Mouse (Mus musculus): ENCODE results near the gene Ces1f. TPM values are rescaled to one million over a fixed set of nuclear protein-coding genes. Genes with fewer than 3 reads are reported as not detected.
"Not testable (repeated sequence)": the region's sequence is repeated elsewhere in the genome, so short reads cannot be mapped to it uniquely, and the experiment has no call there.

Ces1f gene
- polyA plus RNA-seq, 1 experiment from 2014 or later = not detected

GRCm38 (mm10) chr8:93246057-93246456 lies 33.5 kb downstream of the Ces1f start:
- no peaks in the 10 kb centered on the region for H3K36me3 ChIP-seq
- H3K4me2 ChIP-seq (replicated peaks) = no peak overlapping the region
- no peaks in the 10 kb centered on the region for H3K4me1 ChIP-seq
- H3K9me3 ChIP-seq (replicated peaks) = no peaks in the 10 kb centered on the region
- H3K27ac ChIP-seq (replicated peaks) = no peak overlapping the region
- no peak overlapping the region for H3K9ac ChIP-seq
- no peak overlapping the region for H3K4me3 ChIP-seq (replicated peaks)
- ATAC-seq (ENCODE audit: insufficient number of reproducible peaks, low FRiP score, low TSS enrichment, low read depth) = no peak
- H3K27me3 ChIP-seq = no peaks in the 10 kb centered on the region
- 92% methylated on average over 2 of the region's 2 CpGs for WGBS

GRCm38 (mm10) chr8:93239884-93240283 lies 39.7 kb downstream of the Ces1f start:
- ATAC-seq (ENCODE audit: insufficient number of reproducible peaks, low FRiP score, low TSS enrichment, low read depth) = no peak
- Histone ChIP-seq H3K27ac (replicated peaks) (no peak overlapping the region), H3K9ac (no peak overlapping the region), H3K4me1 (no peaks in the 10 kb centered on the region), H3K36me3 (no peaks in the 10 kb centered on the region), H3K9me3 (replicated peaks) (no peaks in the 10 kb centered on the region), H3K27me3 (no peaks in the 10 kb centered on the region), H3K4me3 (replicated peaks) (no peak overlapping the region), H3K4me2 (replicated peaks) (no peak overlapping the region)

DNA sequence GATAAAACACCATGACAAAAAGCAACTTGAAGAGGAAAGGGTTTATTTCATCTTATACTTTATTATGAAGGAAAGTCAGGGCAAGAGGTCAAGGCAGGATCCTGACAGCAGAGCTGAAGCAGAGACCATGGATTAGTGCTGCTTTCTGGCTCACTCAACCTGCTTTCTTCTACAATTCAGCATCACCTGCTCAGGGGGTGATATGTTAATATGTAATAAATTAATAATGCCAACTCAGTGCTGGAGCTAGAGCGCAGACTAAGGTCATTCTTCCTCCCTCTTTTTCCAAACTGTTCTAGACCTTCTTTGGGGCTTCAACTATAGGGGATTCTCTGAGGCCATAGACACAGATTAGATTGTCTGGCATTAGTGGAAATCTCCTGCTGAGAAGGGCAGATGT lies 43.9 kb downstream of the Ces1f start:
- Histone ChIP-seq H3K9me3 (replicated peaks) (no peaks in the 10 kb centered on the region), H3K9ac (no peak overlapping the region), H3K4me1 (no peaks in the 10 kb centered on the region), H3K27me3 (no peaks in the 10 kb centered on the region), H3K36me3 (no peaks in the 10 kb centered on the region), H3K4me2 (replicated peaks) (no peak overlapping the region), H3K4me3 (replicated peaks) (no peak overlapping the region), H3K27ac (replicated peaks) (no peak overlapping the region)
- no peak for ATAC-seq (ENCODE audit: insufficient number of reproducible peaks, low FRiP score, low TSS enrichment, low read depth)
- WGBS = 86% methylated on average over 1 of the region's 1 CpGs

- WGBS = 84% methylated on average over 1 of the region's 1 CpGs
- Histone ChIP-seq H3K27ac (replicated peaks) (no peak overlapping the region), H3K4me3 (replicated peaks) (no peak overlapping the region), H3K9me3 (replicated peaks) (no peaks in the 10 kb centered on the region), H3K4me1 (no peaks in the 10 kb centered on the region), H3K9ac (no peak overlapping the region), H3K27me3 (no peaks in the 10 kb centered on the region), H3K4me2 (replicated peaks) (no peak overlapping the region), H3K36me3 (no peaks in the 10 kb centered on the region)
- no peak for ATAC-seq (ENCODE audit: insufficient number of reproducible peaks, low FRiP score, low TSS enrichment, low read depth)
Observed at GRCm38 (mm10) chr8:93234706-93235105, 44.8 kb downstream of the Ces1f start.

DNA sequence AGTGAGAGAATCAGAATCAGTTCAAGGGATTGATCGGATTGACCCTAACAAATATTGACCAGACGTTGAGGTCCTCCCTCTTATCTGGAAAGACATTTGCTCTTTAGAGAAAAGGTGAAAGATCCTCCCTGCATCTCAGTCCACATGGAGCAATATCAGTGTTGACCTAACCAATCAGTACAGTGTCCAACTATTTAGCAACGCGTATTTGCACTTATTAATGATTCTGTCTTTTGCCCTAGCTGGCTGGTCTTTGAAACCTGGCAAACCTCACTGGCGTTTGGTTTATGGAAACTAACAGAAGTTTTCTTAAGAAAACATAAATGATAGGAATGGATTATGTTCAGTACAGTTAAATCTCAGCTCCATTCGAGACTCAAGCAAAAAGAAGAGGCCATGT lies 45.5 kb downstream of the Ces1f start:
- Histone ChIP-seq H3K27ac (replicated peaks) (no peak overlapping the region), H3K4me1 (no peaks in the 10 kb centered on the region)
- WGBS = 81% methylated on average over 6 of the region's 6 CpGs

DNA sequence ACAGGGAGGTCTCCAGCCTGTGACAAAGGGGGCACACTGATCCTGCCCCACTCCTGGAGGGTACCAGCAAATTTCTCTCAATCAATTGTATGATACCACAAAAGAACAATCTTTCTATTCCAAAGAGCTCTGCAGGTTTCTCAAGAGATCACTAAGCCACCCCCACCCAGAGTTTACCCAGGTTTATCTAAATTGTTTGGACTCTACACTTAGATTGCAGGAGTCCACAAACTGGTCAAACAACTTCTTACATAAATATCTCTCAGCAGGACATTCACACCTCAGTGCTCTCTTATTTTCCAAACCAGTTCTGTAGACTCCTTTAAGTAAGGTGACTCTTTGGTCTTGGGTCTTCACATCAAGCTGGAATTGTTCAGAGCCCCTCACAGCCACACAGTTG lies 50.1 kb downstream of the Ces1f start, which contains the start of gene Ces1e:
Gene Ces1e, minus strand, starts transcription at position 174 of the 400 bp plus-strand sequence.
- Histone ChIP-seq H3K9ac (no peak within 1 kb of the TSS), H3K4me3 (replicated peaks) (no peak within 1 kb of the TSS), H3K27me3 (no peaks in the 10 kb centered on the region), H3K9me3 (replicated peaks) (no peaks in the 10 kb centered on the region), H3K36me3 (no peaks in the 10 kb centered on the region), H3K4me1 (no peaks in the 10 kb centered on the region), H3K4me2 (replicated peaks) (no peak within 1 kb of the TSS), H3K27ac (replicated peaks) (no peak within 1 kb of the TSS)
- no peak for ATAC-seq (ENCODE audit: insufficient number of reproducible peaks, low FRiP score, low TSS enrichment, low read depth)

More for the DNA sequence above, 45.5 kb downstream of the Ces1f start:
- H3K4me2 ChIP-seq (replicated peaks) = no peak overlapping the region
- H3K27me3 ChIP-seq = no peaks in the 10 kb centered on the region
- no peaks in the 10 kb centered on the region for H3K36me3 ChIP-seq
- H3K9me3 ChIP-seq (replicated peaks) = no peaks in the 10 kb centered on the region
- no peak for ATAC-seq (ENCODE audit: insufficient number of reproducible peaks, low FRiP score, low TSS enrichment, low read depth)
- H3K9ac ChIP-seq = no peak overlapping the region
- no peak overlapping the region for H3K4me3 ChIP-seq (replicated peaks)

GRCm38 (mm10) chr8:93228673-93229370 lies 50.7 kb downstream of the Ces1f start:
- no peaks in the 10 kb centered on the region for H3K27me3 ChIP-seq
- H3K4me2 ChIP-seq (replicated peaks) = no peak overlapping the region
- no peak for ATAC-seq (ENCODE audit: insufficient number of reproducible peaks, low FRiP score, low TSS enrichment, low read depth)
- H3K9ac ChIP-seq = no peak overlapping the region
- WGBS = 67% methylated on average over 11 of the region's 11 CpGs
- H3K4me3 ChIP-seq (replicated peaks) = no peak overlapping the region
- H3K9me3 ChIP-seq (replicated peaks) = no peaks in the 10 kb centered on the region
- H3K36me3 ChIP-seq = no peaks in the 10 kb centered on the region
- no peaks in the 10 kb centered on the region for H3K4me1 ChIP-seq
- no peak overlapping the region for H3K27ac ChIP-seq (replicated peaks)

GRCm38 (mm10) chr8:93226471-93226870 lies 53.1 kb downstream of the Ces1f start:
- 100% methylated on average over 1 of the region's 1 CpGs for WGBS
- H3K36me3 ChIP-seq; H3K9ac ChIP-seq; H3K27ac ChIP-seq (replicated peaks); H3K4me2 ChIP-seq (replicated peaks); H3K4me3 ChIP-seq (replicated peaks); H3K27me3 ChIP-seq; ATAC-seq (ENCODE audit: insufficient number of reproducible peaks, low FRiP score, low TSS enrichment, low read depth); H3K9me3 ChIP-seq (replicated peaks); H3K4me1 ChIP-seq: not testable (repeated sequence)

DNA sequence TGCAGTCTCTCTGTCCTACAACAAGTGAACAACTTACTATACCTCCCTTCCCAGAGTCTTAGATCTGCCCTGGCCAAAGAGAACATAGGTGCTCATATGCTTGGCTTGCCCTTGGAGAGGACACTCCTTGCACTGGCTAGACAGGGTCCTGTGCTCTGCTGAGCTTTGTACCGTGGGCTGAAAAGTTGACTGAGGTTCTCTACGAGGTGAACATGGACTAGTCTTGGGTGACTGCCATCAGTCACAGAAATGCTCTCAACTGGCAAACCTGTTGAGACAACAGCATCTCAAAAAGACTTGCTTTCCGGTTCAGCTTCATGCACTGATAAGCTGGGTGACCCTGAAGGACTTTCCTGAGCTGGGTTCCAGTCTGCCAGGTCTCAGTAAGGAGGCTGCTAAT lies 57.7 kb downstream of the Ces1f start:
- no peaks in the 10 kb centered on the region for H3K36me3 ChIP-seq
- H3K4me1 ChIP-seq = no peaks in the 10 kb centered on the region
- H3K9me3 ChIP-seq (replicated peaks) = no peaks in the 10 kb centered on the region
- ATAC-seq (ENCODE audit: insufficient number of reproducible peaks, low FRiP score, low TSS enrichment, low read depth) = no peak
- 83% methylated on average over 3 of the region's 3 CpGs for WGBS
- H3K27me3 ChIP-seq = no peaks in the 10 kb centered on the region
- H3K4me2 ChIP-seq (replicated peaks) = no peak overlapping the region
- H3K4me3 ChIP-seq (replicated peaks) = no peak overlapping the region
- H3K27ac ChIP-seq (replicated peaks) = no peak overlapping the region
- no peak overlapping the region for H3K9ac ChIP-seq

GRCm38 (mm10) chr8:93217867-93218266 lies 61.7 kb downstream of the Ces1f start:
- no peak for ATAC-seq (ENCODE audit: insufficient number of reproducible peaks, low FRiP score, low TSS enrichment, low read depth)
- no peaks in the 10 kb centered on the region for H3K9me3 ChIP-seq (replicated peaks)
- no peak overlapping the region for H3K4me3 ChIP-seq (replicated peaks)
- WGBS = 72% methylated on average over 4 of the region's 4 CpGs
- H3K4me2 ChIP-seq (replicated peaks) = no peak overlapping the region
- no peaks in the 10 kb centered on the region for H3K36me3 ChIP-seq
- H3K9ac ChIP-seq = no peak overlapping the region
- H3K27me3 ChIP-seq = no peaks in the 10 kb centered on the region
- no peaks in the 10 kb centered on the region for H3K4me1 ChIP-seq
- H3K27ac ChIP-seq (replicated peaks) = no peak overlapping the region

- Histone ChIP-seq H3K36me3 (no peaks in the 10 kb centered on the region), H3K4me2 (replicated peaks) (no peak overlapping the region), H3K9me3 (replicated peaks) (no peaks in the 10 kb centered on the region), H3K4me1 (no peaks in the 10 kb centered on the region), H3K27ac (replicated peaks) (no peak overlapping the region), H3K4me3 (replicated peaks) (no peak overlapping the region), H3K27me3 (no peaks in the 10 kb centered on the region), H3K9ac (no peak overlapping the region)
- ATAC-seq (ENCODE audit: insufficient number of reproducible peaks, low FRiP score, low TSS enrichment, low read depth) = no peak
- 74% methylated on average over 1 of the region's 1 CpGs for whole genome bisulfite sequencing
Observed at GRCm38 (mm10) chr8:93217375-93217774, 62.2 kb downstream of the Ces1f start.

DNA sequence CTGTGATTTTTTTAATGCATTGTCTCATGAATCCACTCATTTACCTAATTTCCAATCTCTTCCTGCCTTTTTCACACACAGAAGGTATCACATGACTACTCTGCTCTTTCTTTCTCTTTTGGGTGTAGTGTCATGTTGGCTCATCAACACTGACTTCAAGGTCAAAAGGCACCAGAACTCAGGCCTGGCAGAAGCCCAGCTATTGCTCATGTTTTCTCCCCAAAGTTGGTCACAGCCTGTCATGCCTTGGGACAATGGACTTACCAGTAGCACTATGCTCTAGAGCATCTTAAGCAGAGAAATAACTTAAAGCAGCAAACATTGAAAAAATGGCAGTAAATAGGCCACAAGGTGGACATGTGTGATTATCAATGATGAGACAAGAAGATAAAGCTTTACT lies 68.5 kb downstream of the Ces1f start:
- Histone ChIP-seq H3K4me1 (no peaks in the 10 kb centered on the region), H3K9ac (no peak overlapping the region), H3K4me3 (replicated peaks) (no peak overlapping the region), H3K9me3 (replicated peaks) (no peaks in the 10 kb centered on the region), H3K4me2 (replicated peaks) (no peak overlapping the region), H3K27ac (replicated peaks) (no peak overlapping the region), H3K36me3 (no peaks in the 10 kb centered on the region), H3K27me3 (no peaks in the 10 kb centered on the region)
- ATAC-seq (ENCODE audit: insufficient number of reproducible peaks, low FRiP score, low TSS enrichment, low read depth) = no peak

Measured in embryonic facial prominence, embryonic 15.5 days (tissue).